Mouse (Mus musculus) myocyte (in vitro differentiated cells): Measurements from ENCODE around the gene Gtf3c5. TPM values are rescaled to one million over a fixed set of nuclear protein-coding genes. Genes with fewer than 3 reads are reported as not detected.

Experiments
- H3K27me3 ChIP-seq: one replicate; pipeline ENCODE4 v1.6.1; 2011; ENCODE audit not compliant: control insufficient read depth, insufficient read depth, insufficient read length
- H3K36me3 ChIP-seq: one replicate; pipeline ENCODE4 v1.6.1; 2011; ENCODE audit not compliant: control insufficient read depth, insufficient read depth
- H3K4me2 ChIP-seq: one replicate; pipeline ENCODE4 v1.6.1; 2011; ENCODE audit warnings: low read depth, control low read depth
- H3K4me3 ChIP-seq: one replicate; pipeline ENCODE4 v1.5.1; 2011; ENCODE audit warnings: mild to moderate bottlenecking, control low read depth, moderate library complexity
- H3K79me2 ChIP-seq: one replicate; pipeline ENCODE4 v1.6.1; 2011; ENCODE audit not compliant: control insufficient read depth, insufficient read depth
- H3ac ChIP-seq: one replicate; pipeline ENCODE4 v1.6.1; 2011; ENCODE audit not compliant: control insufficient read depth, insufficient read length
- CEBPB ChIP-seq: IDR thresholded peaks from 2 replicates; pipeline ENCODE4 v1.6.1; 2011; ENCODE audit warnings: mild to moderate bottlenecking, moderate library complexity; ENCODE audit not compliant: poor library complexity, insufficient read depth, severe bottlenecking
- E2F4 ChIP-seq: IDR thresholded peaks from one replicate; pipeline ENCODE4 v1.6.1; 2011; ENCODE audit warnings: mild to moderate bottlenecking, control low read depth, moderate library complexity; ENCODE audit not compliant: insufficient read depth
- MAX ChIP-seq: IDR thresholded peaks from one replicate; pipeline ENCODE4 v1.6.1; 2011; ENCODE audit warnings: low read depth, mild to moderate bottlenecking, control low read depth
- MYOD1 ChIP-seq, 3 experiments: IDR thresholded peaks; one replicate each; pipeline ENCODE4 v1.6.1; 2011; ENCODE audit warnings: control low read depth in 2 of 3, low read depth in 2 of 3, mild to moderate bottlenecking in 2 of 3, moderate library complexity in 1 of 3; ENCODE audit not compliant: insufficient read length in 2 of 3, control insufficient read depth in 1 of 3
- MYOG ChIP-seq, 3 experiments: IDR thresholded peaks; one replicate each; pipeline ENCODE4 v1.6.1; 2011; ENCODE audit warnings: control low read depth in 2 of 3, low read depth in 2 of 3, mild to moderate bottlenecking in 2 of 3; ENCODE audit not compliant: insufficient read length in 2 of 3, control insufficient read depth in 1 of 3, insufficient read depth in 1 of 3
- POLR2A ChIP-seq: IDR thresholded peaks from one replicate; pipeline ENCODE4 v1.6.1; 2011; ENCODE audit warnings: low read depth, mild to moderate bottlenecking, control low read depth, moderate library complexity; ENCODE audit not compliant: insufficient read length
- POLR2AphosphoS2 ChIP-seq: IDR thresholded peaks from one replicate; pipeline ENCODE4 v1.6.1; 2011; ENCODE audit warnings: low read depth, control low read depth; ENCODE audit not compliant: insufficient read length
- REST ChIP-seq: IDR thresholded peaks from one replicate; pipeline ENCODE4 v1.6.1; 2011; ENCODE audit warnings: mild to moderate bottlenecking, control low read depth, moderate library complexity; ENCODE audit not compliant: insufficient read depth, insufficient read length
- SRF ChIP-seq: IDR thresholded peaks from one replicate; pipeline ENCODE4 v1.6.1; 2011; ENCODE audit warnings: low read depth; ENCODE audit not compliant: control insufficient read depth, insufficient read length
- TCF12 ChIP-seq: IDR thresholded peaks from one replicate; pipeline ENCODE4 v1.6.1; 2011; ENCODE audit warnings: mild to moderate bottlenecking, control low read depth; ENCODE audit not compliant: poor library complexity, insufficient read depth, severe bottlenecking
- TCF3 ChIP-seq: IDR thresholded peaks from one replicate; pipeline ENCODE4 v1.6.1; 2011; ENCODE audit warnings: low read depth, control low read depth; ENCODE audit not compliant: insufficient read length
- USF1 ChIP-seq: IDR thresholded peaks from one replicate; pipeline ENCODE4 v1.6.1; 2011; ENCODE audit warnings: low read depth, mild to moderate bottlenecking, control low read depth, moderate library complexity
- polyA plus RNA-seq: library from polyadenylated mRNA; unstranded; fragments of >200 nt; fragmentation: generic; extraction: Trizol; gene quantifications from one replicate; pipeline ENCODE4 v1.2.1, GENCODE M21; 2012; ENCODE audit warnings: missing spikeins

The Gtf3c5 gene
- polyA plus RNA-seq, 1 experiment, result 24.4 TPM

GRCm38 (mm10) chr2:28603542-28603941 lies 20.0 kb upstream of the Gtf3c5 start:
- no peak overlapping the region for H3ac ChIP-seq
- H3K27me3 ChIP-seq, result no peaks in the 10 kb centered on the region
- no peak overlapping the region for H3K4me3 ChIP-seq
- H3K79me2 ChIP-seq, result no peaks in the 10 kb centered on the region
- no peaks in the 10 kb centered on the region for H3K36me3 ChIP-seq
- TF ChIP-seq E2F4 (no peak), USF1 (no peak), MYOD1 (IDR thresholded peaks at IDR 0.05; ENCODE audit: control insufficient read depth in 1 of 3, insufficient read length in 2 of 3, low read depth in 2 of 3) (no peak), REST (no peak), MAX (no peak), TCF12 (no peak), POLR2A (no peak), POLR2AphosphoS2 (no peak), MYOG (IDR thresholded peaks at IDR 0.05; ENCODE audit: control insufficient read depth in 1 of 3, insufficient read depth in 1 of 3, insufficient read length in 2 of 3, low read depth in 2 of 3) (no peak), CEBPB (no peak), TCF3 (no peak), SRF (no peak)
- H3K4me2 ChIP-seq, result no peak overlapping the region

- TF ChIP-seq SRF, result no peak
- TF ChIP-seq TCF12, result no peak
- no peak for TF ChIP-seq POLR2A
- no peak for TF ChIP-seq MAX
- no peak for TF ChIP-seq CEBPB
- no peak for TF ChIP-seq TCF3
- no peak for TF ChIP-seq POLR2AphosphoS2
- no peak for TF ChIP-seq REST
- no peak for TF ChIP-seq USF1
- no peak for TF ChIP-seq MYOG (IDR thresholded peaks at IDR 0.05; ENCODE audit: control insufficient read depth in 1 of 3, insufficient read depth in 1 of 3, insufficient read length in 2 of 3, low read depth in 2 of 3)
- no peak for TF ChIP-seq MYOD1 (IDR thresholded peaks at IDR 0.05; ENCODE audit: control insufficient read depth in 1 of 3, insufficient read length in 2 of 3, low read depth in 2 of 3)
- TF ChIP-seq E2F4, result no peak
- no peak overlapping the region for H3K4me2 ChIP-seq
- H3K36me3 ChIP-seq, result no peaks in the 10 kb centered on the region
- H3K27me3 ChIP-seq, result no peaks in the 10 kb centered on the region
- H3K4me3 ChIP-seq, result no peak overlapping the region
- H3ac ChIP-seq, result no peak overlapping the region
- no peaks in the 10 kb centered on the region for H3K79me2 ChIP-seq
Measured at GRCm38 (mm10) chr2:28601720-28602590, 18.4 kb upstream of the Gtf3c5 start.

DNA sequence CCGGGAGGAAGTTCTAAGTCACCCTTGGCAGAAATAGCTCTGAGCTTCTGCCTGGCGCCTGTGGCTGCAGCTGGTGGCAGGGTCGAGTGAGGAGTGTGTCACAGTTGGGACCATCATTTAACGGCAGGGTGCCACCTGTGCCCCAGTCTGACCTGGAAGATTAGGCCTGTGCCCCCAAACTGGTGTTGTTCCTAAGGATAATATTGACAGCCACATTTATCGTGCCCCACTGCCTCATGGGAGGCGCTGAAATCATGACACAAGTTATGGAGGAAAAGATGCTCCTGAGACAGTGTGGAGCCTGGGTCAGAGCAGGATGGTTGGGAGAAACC lies 16.0 kb upstream of the Gtf3c5 start:
- Histone ChIP-seq H3K79me2 (no peaks in the 10 kb centered on the region), H3K4me2 (no peak overlapping the region), H3K4me3 (no peak overlapping the region), H3ac (no peak overlapping the region), H3K36me3 (no peaks in the 10 kb centered on the region), H3K27me3 (no peaks in the 10 kb centered on the region)
- TF ChIP-seq MYOD1 (IDR thresholded peaks at IDR 0.05; ENCODE audit: control insufficient read depth in 1 of 3, insufficient read length in 2 of 3, low read depth in 2 of 3), result peak in 2 of 3 experiments; percentile 11 to 78
- no peak for TF ChIP-seq TCF3
- no peak for TF ChIP-seq TCF12

DNA sequence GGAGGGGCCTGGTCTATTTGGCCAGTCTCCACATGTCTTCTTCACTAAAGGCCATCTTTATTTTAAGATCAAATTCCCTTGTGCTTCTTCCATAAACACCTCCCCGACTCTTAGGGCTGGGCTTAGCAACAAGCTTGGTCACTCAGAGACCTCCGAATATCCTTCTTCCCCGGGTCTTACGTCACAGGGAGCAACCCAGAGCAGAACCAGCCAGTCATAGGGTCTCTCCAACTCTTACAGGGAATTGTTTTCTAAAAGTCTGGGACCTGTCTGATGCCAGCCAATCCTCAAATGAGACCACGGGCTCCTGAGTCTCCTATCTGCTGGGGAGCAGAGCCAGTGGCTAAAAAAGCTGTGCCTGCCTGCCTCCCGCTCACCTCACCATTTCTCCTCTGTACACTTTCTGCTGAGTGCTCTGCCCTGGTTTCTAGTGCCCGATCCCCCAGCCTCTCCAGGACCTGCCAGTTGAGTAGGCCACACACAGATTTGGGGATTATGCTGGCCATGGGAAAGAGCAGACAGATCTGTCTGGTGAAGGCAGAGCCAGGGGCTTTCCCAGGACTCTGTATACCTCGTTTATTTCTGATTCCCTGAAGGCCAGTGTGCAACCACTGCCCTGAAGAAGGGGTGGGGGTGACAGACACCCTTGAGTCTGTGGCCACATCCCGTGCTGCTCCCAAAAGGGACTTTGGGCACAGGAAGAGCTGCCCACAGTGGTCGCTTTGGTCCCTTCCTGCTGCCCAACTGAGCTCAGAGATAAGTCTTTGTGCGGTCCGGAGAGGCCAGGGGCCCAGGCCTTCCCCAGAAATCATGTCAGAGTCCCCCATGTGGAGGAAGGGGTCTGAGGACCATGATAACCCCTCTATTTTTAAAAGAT lies 15.4 kb upstream of the Gtf3c5 start:
- Histone ChIP-seq H3K27me3 (no peaks in the 10 kb centered on the region), H3K4me3 (no peak overlapping the region), H3K4me2 (no peak overlapping the region), H3K36me3 (no peaks in the 10 kb centered on the region), H3ac (no peak overlapping the region), H3K79me2 (no peaks in the 10 kb centered on the region)
- TF ChIP-seq E2F4, result no peak
- TF ChIP-seq POLR2A, result no peak
